Mouse (Mus musculus) spleen, adult 12 weeks (tissue): ENCODE results near the gene Ano9.

Source experiments
- DNase-seq: peaks from one replicate; pipeline ENCODE4 v3.0.0; 2022; ENCODE audit warnings: low spot score

The Ano9 gene

DNA sequence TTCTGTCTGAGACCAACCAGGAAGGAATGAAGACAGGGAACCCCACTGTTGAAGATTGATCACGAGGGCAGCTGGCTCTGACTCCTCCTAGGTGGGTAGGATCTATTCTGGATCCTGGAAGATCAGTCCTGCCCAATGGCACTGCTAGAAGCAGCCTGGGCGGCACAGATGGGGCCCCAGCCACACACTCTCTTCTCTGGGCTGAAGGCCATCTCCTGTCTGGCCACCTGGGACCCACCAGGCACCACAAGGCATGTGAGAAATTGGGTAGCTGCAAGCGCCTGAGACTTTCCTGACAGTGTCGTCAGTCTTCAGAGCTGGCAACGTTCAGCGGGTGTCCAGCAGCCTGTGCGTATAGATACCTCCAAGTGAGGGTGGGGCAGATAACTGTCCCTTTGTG, 55.1 kb downstream of the Ano9 start:
- DNase-seq: no peak

DNA sequence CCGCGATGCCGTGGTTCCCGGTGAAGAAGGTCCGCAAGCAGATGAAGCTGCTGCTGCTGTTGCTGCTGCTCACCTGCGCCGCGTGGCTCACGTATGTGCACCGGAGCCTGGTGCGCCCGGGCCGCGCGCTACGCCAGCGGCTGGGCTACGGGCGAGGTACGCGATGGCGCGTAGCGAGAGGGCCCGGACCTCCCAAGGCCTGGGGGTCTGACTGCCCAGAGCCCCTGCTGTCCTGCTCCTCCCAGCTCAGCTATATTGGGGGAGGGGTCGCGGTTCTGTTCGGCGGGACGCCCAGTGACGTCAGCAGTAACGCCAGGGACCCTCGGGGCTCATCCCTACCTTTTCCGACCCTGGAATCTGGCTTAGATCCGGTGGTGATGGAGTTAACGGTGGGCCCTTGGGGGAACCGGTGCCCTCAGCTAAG, 56.3 kb downstream of the Ano9 start:
- DNase-seq: no peak

DNA sequence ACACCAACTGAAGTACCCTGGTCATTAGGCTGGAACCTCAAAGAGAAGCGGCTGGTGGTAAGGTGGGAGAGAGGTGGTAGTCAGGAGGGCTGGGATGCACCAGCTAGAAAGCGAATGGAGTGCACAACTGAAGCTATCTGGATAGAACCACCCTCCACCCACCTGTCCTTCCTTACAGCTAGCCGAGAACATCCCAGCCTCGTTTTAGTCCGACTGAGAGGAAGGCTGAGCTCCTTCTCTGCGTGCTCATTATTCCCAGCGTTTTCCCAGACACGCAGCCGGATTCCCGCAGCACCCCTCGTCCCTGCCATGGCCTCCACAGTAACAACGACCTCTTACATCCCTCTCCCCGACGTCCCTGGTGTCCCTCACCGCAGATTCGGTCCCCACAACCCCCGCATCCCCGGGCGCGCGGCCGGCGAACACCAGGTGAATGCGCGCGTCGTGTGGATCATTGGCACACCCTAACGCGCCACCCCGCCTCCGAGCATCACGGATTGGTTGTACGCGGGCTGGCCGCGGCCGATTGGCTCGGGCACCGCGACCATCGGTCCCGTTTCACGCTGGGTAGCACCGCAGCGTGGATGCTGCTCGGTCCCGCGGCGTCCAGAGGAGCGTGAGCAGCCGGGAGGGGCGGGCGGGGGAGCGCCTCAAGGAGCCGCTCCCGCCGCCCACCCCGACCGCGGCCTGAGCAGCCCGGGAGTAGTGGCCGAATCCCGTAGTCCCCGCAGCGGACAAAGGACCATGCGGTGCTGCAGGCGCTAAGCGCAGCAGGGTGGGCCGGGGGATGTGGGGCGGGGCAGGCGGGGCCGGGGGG, 57.0 kb downstream of the Ano9 start, which contains the start of gene B4galnt4:
TSS of gene B4galnt4 (plus strand) at position 679 of the 817 bp plus-strand sequence.
- peak; percentile 27 for DNase-seq

- DNase-seq: no peak
Observed at GRCm38 (mm10) chr7:141059929-141060328, 57.7 kb downstream of the Ano9 start.

GRCm38 (mm10) chr7:141058601-141059341, 58.8 kb downstream of the Ano9 start:
- no peak for DNase-seq

DNA sequence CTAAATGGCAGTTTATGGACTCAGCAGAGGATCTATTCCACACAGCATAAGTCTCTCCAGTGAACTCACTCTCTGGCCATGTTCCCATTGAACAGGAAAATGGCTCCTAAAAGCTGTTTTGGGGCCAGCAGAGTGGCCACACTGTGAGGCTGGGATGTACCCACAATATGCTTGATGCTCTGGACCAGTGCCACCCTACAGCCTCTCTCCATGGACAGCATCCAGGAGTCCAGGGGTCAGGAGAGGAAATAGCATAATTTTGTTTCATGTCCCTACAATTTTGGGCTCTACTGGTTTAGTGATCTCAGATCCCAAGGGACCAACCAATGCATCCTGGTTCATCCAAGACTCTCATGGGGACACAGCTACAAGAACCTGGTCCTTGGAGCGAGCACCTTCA, 60.1 kb downstream of the Ano9 start:
- DNase-seq: no peak

GRCm38 (mm10) chr7:141056976-141057375, 60.6 kb downstream of the Ano9 start:
- DNase-seq: no peak

GRCm38 (mm10) chr7:141055785-141056184, 61.8 kb downstream of the Ano9 start:
- no peak for DNase-seq

DNA sequence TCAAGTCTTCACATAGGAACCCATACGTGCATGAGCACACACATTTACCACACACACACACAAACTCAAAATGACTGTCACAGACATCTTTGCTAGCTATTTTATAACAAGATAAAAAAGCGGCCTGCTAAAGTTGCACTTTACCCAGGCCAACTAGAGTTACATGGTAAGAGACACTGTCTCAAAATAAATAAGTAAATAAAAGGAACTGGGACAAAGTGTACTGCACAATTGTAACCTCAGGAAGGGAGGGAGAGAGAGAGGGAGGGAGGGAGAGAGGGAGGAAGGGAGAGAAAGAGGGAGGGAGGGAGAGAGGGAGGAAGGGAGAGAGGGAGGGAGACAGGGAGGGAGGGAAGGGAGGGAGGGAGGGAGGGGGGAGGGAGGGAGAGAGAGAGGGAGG, 65.2 kb downstream of the Ano9 start:
- DNase-seq: no peak

DNA sequence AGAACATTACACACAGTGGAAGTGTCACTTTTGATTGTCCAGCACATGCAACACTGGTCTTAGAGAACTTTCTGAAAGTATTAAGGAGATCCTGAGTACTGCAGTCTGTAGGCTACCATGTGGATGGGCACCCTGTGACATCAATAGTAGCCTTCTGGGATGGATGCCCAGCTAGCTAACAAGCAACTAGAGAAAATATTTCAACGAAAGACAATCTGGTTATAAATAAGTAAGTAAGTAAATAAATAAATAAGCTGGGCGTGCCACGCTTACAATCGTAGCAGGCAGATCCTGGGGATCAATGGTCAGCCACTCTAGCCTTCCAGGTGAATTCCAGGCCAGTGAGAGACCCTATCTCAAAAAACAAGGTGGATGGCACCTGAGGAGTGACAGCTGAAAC, 65.6 kb downstream of the Ano9 start:
- no peak for DNase-seq
